Comparison of ENCODE assay signal across 9 mouse cellular contexts in genomic region chr2:25291184-25292053, GRCm38 (mm10). TPM values are rescaled to one million over a fixed set of nuclear protein-coding genes. Genes with fewer than 3 reads are reported as not detected.
DNase-seq lines count a peak whose midpoint lies in the region; ATAC-seq lines count a peak whose summit lies in the region.
"Had no signal": no experiment of that assay in that cellular context is flagged by ENCODE, and none has a peak within 500 bp of the region (broad histone marks: within the 10 kb centered on the region; RNA-seq: fewer than 3 reads in every experiment).

No protein-coding gene starts in this region.

- no peak for ATAC-seq in heart, embryonic 12.5 days (ENCODE audit: insufficient number of reproducible peaks, low FRiP score)
- ATAC-seq in embryonic facial prominence, embryonic 14.5 days (ENCODE audit: low read depth), result no peak
- ATAC-seq in kidney, embryonic 16.5 days (ENCODE audit: low FRiP score, low TSS enrichment), result no peak
- ATAC-seq in erythroid progenitor cell, adult 5-6 weeks (replicated peaks; ENCODE audit: low FRiP score, poor library complexity, severe bottlenecking), result no peak

- no peak for DNase-seq in heart, adult 9 months (ENCODE audit: low spot score in 2 of 2)
- no peak for DNase-seq in embryonic facial prominence, embryonic 14.5 days (ENCODE audit: low spot score)
- DNase-seq in neural tube, embryonic 10.5 days (ENCODE audit: extremely low spot score, low spot score), result peak; percentile 33
- DNase-seq in B cell, adult 2 months, result no peak
- no peak for DNase-seq in frontal cortex, postnatal 36 days (ENCODE audit: low spot score in 2 of 2)

- H3K4me1 ChIP-seq in heart, embryonic 12.5 days (replicated peaks), result peaks cover 42% of the 10 kb centered on the region
- 0 out of 2 replicates have a peak, but pooled peaks cover 4% of the 10 kb centered on the region for H3K4me1 ChIP-seq in embryonic facial prominence, embryonic 14.5 days (ENCODE audit: control insufficient read depth, insufficient read depth, low read length)
- H3K4me1 ChIP-seq in kidney, embryonic 16.5 days (ENCODE audit: insufficient read depth, low read length), result peaks cover 24% of the 10 kb centered on the region

- H3K4me3 ChIP-seq in heart, embryonic 12.5 days, result peak overlapping the region; percentile 41
- peak overlapping the region; percentile 38 for H3K4me3 ChIP-seq in embryonic facial prominence, embryonic 14.5 days (ENCODE audit: low read depth, low read length)
- H3K4me3 ChIP-seq in kidney, embryonic 16.5 days (ENCODE audit: low read length), result peak overlapping the region; percentile 38

- 0 out of 2 replicates have a peak overlapping the region, but pooled peaks have one; percentile 52 for H3K9ac ChIP-seq in heart, embryonic 12.5 days
- H3K9ac ChIP-seq in embryonic facial prominence, embryonic 14.5 days (ENCODE audit: low read depth, low read length), result no peak overlapping the region
- no peak overlapping the region for H3K9ac ChIP-seq in kidney, embryonic 16.5 days (replicated peaks; ENCODE audit: low read length)

- 6% methylated on average over 32 of the region's 32 CpGs for WGBS in heart, embryonic 12.5 days
- WGBS in embryonic facial prominence, embryonic 14.5 days, result 6% methylated on average over 26 of the region's 32 CpGs
- 6% methylated on average over 30 of the region's 32 CpGs for WGBS in kidney, embryonic 16.5 days

- H3K4me2 ChIP-seq in heart, embryonic 12.5 days, result peak overlapping the region; percentile 64
- H3K4me2 ChIP-seq in embryonic facial prominence, embryonic 14.5 days (ENCODE audit: low read depth, low read length), result peak overlapping the region; percentile 57
- H3K4me2 ChIP-seq in kidney, embryonic 16.5 days (replicated peaks; ENCODE audit: low read depth, low read length), result peak overlapping the region; percentile 57

- H3K9me3 ChIP-seq in heart, embryonic 12.5 days (replicated peaks), result no peaks in the 10 kb centered on the region
- H3K9me3 ChIP-seq in embryonic facial prominence, embryonic 14.5 days (ENCODE audit: control insufficient read depth, low read length), result no peaks in the 10 kb centered on the region
- H3K9me3 ChIP-seq in kidney, embryonic 16.5 days (ENCODE audit: low read length), result no peaks in the 10 kb centered on the region
- H3K9me3 ChIP-seq: G1E had no signal

- peaks cover 98% of the 10 kb centered on the region for H3K27me3 ChIP-seq in heart, embryonic 12.5 days (replicated peaks)
- H3K27me3 ChIP-seq in embryonic facial prominence, embryonic 14.5 days (replicated peaks; ENCODE audit: control insufficient read depth, insufficient read depth, low read length), result peaks cover 70% of the 10 kb centered on the region
- H3K27me3 ChIP-seq in kidney, embryonic 16.5 days (ENCODE audit: insufficient read depth, low read length), result peaks cover 62% of the 10 kb centered on the region

- H3K27ac ChIP-seq in heart, embryonic 12.5 days (ENCODE audit: poor library complexity, severe bottlenecking), result no peak overlapping the region
- H3K27ac ChIP-seq in embryonic facial prominence, embryonic 14.5 days (replicated peaks; ENCODE audit: low read depth, low read length), result no peak overlapping the region
- no peak overlapping the region for H3K27ac ChIP-seq in kidney, embryonic 16.5 days (ENCODE audit: low read length)

- H3K36me3 ChIP-seq in heart, embryonic 12.5 days, result no peaks in the 10 kb centered on the region
- H3K36me3 ChIP-seq in embryonic facial prominence, embryonic 14.5 days (ENCODE audit: control insufficient read depth, insufficient read depth, low read length), result 0 out of 2 replicates have a peak, but pooled peaks cover under 1% of the 10 kb centered on the region
- H3K36me3 ChIP-seq in kidney, embryonic 16.5 days (ENCODE audit: insufficient read depth, low read length), result no peaks in the 10 kb centered on the region

RNA-seq across cellular contexts. Expression of gene Lrrc26, which starts 1.7 kb away (rescaled TPM):
- polyA plus RNA-seq in heart, embryonic 12.5 days (2016; fragmentation: Nextera tagmentation; extraction: Ambion mirVana), result not detected in 2 replicates
- 2.3 and 5.1 TPM in 2 replicates for polyA plus RNA-seq in embryonic facial prominence, embryonic 14.5 days (2014; fragmentation: Nextera tagmentation; extraction: Ambion mirVana)
- not detected in 2 replicates for polyA plus RNA-seq in kidney, embryonic 16.5 days (2015; fragmentation: Nextera tagmentation; extraction: Ambion mirVana)
- not detected in 2 replicates for total RNA-seq in erythroid progenitor cell, adult 5-6 weeks (2015; ENCODE audit: low replicate concordance)
- not detected in 2 replicates for total RNA-seq in erythroid progenitor cell, adult 5-6 weeks (2017; ENCODE audit: low replicate concordance)
- total RNA-seq: G1E had no signal
- polyA plus RNA-seq: G1E had no signal

RNA-seq across cellular contexts. Expression of gene Tmem210, which starts 3.5 kb away (rescaled TPM):
- polyA plus RNA-seq in heart, embryonic 12.5 days (2016; fragmentation: Nextera tagmentation; extraction: Ambion mirVana), result not detected in 2 replicates
- polyA plus RNA-seq in embryonic facial prominence, embryonic 14.5 days (2014; fragmentation: Nextera tagmentation; extraction: Ambion mirVana), result not detected in 2 replicates
- polyA plus RNA-seq in kidney, embryonic 16.5 days (2015; fragmentation: Nextera tagmentation; extraction: Ambion mirVana), result not detected in 2 replicates
- not detected in 2 replicates for total RNA-seq in erythroid progenitor cell, adult 5-6 weeks (2015; ENCODE audit: low replicate concordance)
- not detected in 2 replicates for total RNA-seq in erythroid progenitor cell, adult 5-6 weeks (2017; ENCODE audit: low replicate concordance)
- total RNA-seq: G1E had no signal
- polyA plus RNA-seq: G1E had no signal

RNA-seq across cellular contexts. Expression of gene Anapc2, which starts 19.1 kb away (rescaled TPM):
- polyA plus RNA-seq in heart, embryonic 12.5 days (2016; fragmentation: Nextera tagmentation; extraction: Ambion mirVana), result 83.4 and 87.7 TPM in 2 replicates
- polyA plus RNA-seq in embryonic facial prominence, embryonic 14.5 days (2014; fragmentation: Nextera tagmentation; extraction: Ambion mirVana), result 104 and 113 TPM in 2 replicates
- polyA plus RNA-seq in kidney, embryonic 16.5 days (2015; fragmentation: Nextera tagmentation; extraction: Ambion mirVana), result 146 and 152 TPM in 2 replicates
- total RNA-seq in erythroid progenitor cell, adult 5-6 weeks (2015; ENCODE audit: low replicate concordance), result 34.6 and 55.8 TPM in 2 replicates
- total RNA-seq in erythroid progenitor cell, adult 5-6 weeks (2017; ENCODE audit: low replicate concordance), result 29.7 and 40.0 TPM in 2 replicates

RNA-seq across cellular contexts. Expression of gene Ssna1, which starts 19.2 kb away (rescaled TPM):
- polyA plus RNA-seq in heart, embryonic 12.5 days (2016; fragmentation: Nextera tagmentation; extraction: Ambion mirVana), result 131 and 133 TPM in 2 replicates
- polyA plus RNA-seq in embryonic facial prominence, embryonic 14.5 days (2014; fragmentation: Nextera tagmentation; extraction: Ambion mirVana), result 227 and 240 TPM in 2 replicates
- 209 and 211 TPM in 2 replicates for polyA plus RNA-seq in kidney, embryonic 16.5 days (2015; fragmentation: Nextera tagmentation; extraction: Ambion mirVana)
- 114 and 128 TPM in 2 replicates for total RNA-seq in erythroid progenitor cell, adult 5-6 weeks (2015; ENCODE audit: low replicate concordance)
- 46.2 and 81.0 TPM in 2 replicates for total RNA-seq in erythroid progenitor cell, adult 5-6 weeks (2017; ENCODE audit: low replicate concordance)

RNA-seq across cellular contexts. Expression of gene Grin1, which starts 27.6 kb away (rescaled TPM):
- 0.44 TPM in 1 of 2 replicates, not detected in the other for polyA plus RNA-seq in heart, embryonic 12.5 days (2016; fragmentation: Nextera tagmentation; extraction: Ambion mirVana)
- polyA plus RNA-seq in embryonic facial prominence, embryonic 14.5 days (2014; fragmentation: Nextera tagmentation; extraction: Ambion mirVana), result 1.7 and 1.8 TPM in 2 replicates
- 0.22 and 0.60 TPM in 2 replicates for polyA plus RNA-seq in kidney, embryonic 16.5 days (2015; fragmentation: Nextera tagmentation; extraction: Ambion mirVana)
- not detected in 2 replicates for total RNA-seq in erythroid progenitor cell, adult 5-6 weeks (2015; ENCODE audit: low replicate concordance)
- total RNA-seq in erythroid progenitor cell, adult 5-6 weeks (2017; ENCODE audit: low replicate concordance), result not detected in 2 replicates
